Mouse (Mus musculus): ENCODE measurements around the gene 1810049J17Rik.

Gene 1810049J17Rik

DNA sequence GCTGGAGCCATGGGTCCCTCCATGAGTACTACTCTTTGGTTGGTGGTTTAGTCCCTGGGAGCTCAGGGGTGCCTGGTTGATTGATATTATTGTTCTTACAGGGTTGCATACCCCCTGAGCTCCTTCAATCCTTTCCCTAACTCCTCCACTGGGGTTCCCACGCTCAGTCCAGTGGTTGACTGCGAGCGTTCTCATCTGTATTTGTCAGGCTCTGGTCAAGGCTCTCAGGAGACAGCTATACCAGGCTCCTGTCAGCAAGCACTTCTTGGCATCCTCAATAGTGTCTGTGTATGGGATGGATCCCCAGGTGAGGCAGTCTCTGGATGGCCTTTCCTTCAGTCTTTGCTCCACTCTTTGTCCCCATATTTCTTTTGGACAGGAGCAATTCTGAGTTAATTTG, 25.2 kb upstream of the 1810049J17Rik start:
- DNase-seq = no peak

DNA sequence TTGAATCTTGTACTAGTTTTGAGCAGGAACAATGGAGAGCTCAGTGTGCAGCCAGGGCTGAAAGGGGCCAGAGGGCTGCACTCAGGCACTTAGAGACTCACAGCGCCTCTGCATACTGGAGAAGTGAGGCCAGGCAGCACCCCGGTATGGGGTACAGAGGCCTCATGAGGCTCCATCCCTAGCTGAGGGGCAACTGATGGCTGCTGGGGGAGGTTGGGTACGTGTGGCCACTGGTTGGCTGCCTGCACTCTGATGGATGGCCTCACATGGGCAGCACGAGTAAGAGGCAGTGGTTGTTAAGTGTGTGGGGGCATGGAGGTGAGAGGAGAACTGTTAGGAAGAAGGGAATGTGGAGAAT, 19.7 kb upstream of the 1810049J17Rik start:
- DNase-seq = no peak

DNA sequence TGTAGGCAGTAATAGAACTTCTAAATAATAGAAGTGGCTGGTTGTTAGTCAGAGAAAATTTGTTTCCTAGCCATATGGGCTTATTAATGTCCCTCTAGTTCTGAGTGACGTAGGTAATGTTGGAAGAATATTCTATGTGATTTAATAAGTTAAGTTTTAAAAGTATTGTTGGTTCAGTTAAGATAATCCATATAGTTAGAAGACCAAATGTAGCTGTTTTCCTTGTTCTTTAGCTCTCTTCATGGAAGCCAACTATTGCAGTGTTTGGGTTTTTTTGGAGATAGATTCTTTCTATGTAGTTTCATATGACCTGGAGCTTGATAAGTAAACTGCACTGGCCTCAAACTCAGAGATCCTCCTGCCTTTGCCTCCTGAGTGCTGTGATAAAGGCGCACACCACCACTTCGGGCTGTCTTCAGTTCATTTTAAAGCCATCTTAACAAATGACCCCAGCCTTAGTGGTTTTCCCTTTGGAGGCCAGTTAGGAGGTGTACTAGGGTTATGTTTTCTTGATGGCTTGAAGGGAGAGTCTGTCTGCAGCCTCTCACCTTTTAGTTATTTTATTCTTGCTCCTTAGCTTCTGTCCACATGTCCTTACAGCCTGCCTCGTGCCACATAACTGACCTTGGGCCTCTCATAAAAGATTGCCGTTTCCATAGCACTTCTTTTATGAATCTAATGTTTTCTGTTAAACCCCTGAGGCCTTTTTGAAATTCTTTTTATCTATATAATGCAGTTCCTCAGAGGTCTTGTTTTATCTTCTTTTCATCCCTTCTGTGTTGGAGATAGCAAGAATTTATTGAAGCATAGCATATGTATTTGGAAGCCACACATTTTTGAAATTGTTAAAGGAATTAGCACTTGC, 19.1 kb upstream of the 1810049J17Rik start:
- no peak for DNase-seq

DNA sequence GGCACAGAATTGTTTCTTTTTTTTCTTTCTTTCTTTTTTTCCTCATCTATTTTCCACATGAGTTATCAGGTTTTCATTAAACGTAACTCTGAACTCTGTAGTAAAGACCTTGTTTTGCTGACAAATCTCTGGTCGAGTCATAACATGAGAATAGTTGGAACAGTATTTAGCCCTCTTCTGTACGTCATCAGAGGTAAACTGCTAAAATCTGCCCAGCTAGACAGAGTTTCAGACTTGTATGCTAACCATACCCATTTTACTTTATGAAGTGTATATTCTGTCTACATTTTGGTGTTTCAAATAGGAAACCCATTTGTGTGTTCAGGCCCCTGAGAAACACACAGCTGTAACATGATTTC, 16.1 kb upstream of the 1810049J17Rik start:
- no peak for DNase-seq

DNA sequence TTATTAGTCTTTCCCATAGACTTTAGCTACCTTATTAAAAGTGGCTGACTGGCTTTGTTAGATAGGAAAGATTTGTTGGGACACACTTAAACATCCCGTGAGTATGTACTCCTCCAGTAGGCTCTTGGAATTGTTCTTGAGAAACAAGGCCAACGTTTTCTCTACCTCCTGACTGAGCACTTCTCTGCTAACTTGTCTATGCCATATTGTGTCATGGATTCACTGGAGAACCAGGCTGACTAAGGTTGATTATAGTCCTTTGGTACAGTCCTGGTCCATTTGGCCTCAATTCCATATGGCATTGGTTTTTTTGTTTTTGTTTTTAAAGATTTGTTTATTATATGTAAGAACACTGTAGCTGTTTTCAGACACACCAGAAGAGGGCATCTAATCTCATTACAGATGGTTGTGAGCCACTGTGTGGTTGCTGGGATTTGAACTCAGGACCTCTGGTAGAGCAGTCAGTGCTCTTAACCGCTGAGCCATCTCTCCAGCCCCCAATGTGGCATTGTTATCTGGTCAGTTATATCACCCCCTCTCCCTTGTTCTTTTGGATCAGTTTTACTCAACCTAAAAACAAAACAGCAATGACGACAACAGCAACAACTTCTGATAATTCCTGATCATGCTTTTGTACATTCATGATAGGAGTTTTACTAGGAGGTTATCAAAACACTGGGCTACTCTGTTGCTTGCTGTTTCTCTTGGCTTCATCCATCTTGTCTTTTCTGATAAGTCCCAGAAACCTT, 15.5 kb upstream of the 1810049J17Rik start:
- no peak for DNase-seq

DNA sequence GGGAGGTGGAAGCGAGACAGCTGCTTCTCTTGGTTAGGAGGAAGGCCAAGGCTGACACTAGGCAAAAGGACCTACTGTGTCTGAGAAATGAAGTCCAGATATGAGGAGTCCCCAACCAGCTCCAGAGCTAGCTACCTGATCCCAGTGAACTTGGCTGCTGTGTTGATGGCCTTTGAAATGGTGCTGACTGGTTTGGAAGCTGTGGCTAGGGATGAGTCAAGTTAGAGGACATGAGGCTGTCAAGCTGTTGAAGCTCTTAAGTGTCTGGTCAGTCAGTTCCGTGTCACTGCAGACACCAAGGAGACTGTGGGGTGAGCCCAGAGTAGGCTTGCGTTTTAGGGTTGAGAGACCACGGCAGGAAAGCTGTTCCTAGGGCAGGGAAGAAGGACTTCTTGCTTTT, 12.7 kb upstream of the 1810049J17Rik start:
- no peak for DNase-seq

DNA sequence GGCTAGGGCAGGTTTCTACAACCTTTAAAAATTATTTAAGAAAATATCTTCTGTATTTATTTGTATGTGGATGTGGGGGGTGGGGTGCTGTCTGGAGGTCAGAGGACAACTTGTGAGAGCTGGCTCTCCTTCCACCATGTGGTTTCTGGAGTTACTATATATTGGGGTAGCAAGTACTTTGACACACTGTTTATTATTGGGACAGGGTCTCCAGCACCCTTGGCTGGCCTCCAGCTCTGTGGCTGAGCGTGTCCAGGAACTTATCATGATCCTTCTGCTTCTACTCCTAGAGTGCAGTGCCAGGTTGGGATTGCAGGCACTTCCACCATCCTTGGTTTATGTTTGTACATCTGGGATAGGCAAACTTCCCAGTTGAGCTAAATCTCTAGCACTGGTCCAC, 9.6 kb upstream of the 1810049J17Rik start:
- DNase-seq = no peak

DNA sequence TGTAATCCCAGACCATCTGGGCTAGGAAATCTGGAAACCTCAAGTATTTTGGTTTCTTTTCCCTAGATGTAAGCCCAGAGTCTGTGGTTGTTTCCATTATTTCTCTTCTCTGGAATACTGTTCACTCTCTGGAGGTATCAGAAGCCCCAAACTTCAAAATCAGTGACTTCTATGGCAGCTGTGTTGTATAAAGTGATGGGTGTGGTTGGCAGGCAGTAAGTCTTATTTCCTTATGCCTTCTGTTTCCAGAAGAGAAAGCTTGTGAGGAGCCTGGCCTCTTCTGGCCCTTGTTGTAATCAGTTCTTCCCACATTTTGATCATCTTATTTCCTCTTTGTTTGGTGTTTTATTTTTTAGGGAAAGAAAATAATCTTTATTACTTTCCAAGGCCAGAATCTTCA, 9.2 kb upstream of the 1810049J17Rik start:
- DNase-seq = no peak

DNA sequence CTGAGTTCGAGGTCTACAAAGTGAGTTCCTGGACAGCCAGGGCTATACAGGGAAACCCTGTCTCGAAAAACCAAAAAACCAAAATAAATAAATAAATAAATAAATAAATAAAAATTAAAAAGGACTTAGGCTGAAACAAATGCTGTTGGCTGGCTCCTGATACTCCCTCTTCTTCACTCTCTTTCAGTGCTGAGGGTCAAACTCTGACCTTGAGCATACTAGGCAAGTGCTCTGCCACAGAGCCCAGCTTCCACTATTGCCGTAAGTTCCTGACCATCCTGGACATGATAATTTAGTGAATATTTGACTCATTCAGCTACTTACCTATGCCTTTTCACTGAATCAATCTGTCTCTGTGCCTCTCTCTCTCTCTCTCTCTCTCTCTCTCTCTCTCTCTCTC, 8.7 kb upstream of the 1810049J17Rik start:
- DNase-seq = no peak

DNA sequence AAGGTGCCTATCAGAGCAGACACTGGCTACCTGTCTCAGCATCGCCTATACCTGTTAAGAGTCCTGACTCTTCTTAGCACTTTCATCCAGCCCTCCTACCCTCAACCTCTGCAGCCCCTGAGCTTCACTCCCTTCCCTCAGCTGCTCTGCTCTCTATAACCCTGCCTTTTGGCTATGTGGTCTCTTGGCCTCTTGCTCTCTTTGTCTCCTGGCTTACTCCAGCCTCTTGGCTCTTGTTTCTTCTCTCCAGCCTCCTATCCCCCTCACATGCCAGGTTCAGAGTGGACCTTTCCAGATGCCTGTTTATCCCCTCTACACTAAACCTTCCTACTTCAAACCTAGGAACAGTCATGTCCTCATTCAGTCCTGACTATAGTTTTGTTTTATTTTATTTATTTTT, 2.6 kb upstream of the 1810049J17Rik start:
- no peak for DNase-seq

DNA sequence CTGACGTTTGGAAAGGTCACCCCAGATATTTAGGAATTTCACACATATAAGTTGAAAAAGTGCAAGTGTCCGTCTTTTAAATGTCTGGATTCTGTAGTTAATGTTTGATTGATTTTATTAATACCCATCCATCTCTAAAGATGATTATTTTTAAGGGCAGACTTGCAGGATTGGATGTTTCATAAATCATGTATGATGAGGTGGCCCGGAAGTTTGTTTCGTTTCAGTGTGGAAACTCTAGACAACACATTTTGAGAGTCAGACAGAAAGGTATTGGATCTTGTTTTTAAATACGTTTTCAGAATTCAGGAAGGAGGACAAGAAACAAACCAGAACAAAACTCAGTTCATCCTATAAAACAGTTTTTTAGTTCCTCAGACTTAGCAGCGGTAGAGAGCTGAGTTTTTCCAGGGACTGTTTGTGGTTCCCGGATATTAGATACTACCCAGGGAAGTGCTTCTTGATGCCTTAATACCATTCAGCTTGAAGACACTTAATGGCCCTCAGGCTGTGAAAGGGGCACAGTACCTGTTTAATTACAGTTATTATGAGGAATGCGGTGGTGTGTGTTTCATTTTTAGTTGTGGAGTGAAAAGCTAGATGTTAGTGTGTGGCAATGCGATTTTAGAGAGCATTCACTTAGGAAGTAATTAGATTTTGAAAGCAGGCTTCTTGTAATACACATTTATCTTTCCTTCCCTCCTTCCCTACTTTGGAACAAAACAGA, 1.1 kb upstream of the 1810049J17Rik start:
- no peak for DNase-seq

DNA sequence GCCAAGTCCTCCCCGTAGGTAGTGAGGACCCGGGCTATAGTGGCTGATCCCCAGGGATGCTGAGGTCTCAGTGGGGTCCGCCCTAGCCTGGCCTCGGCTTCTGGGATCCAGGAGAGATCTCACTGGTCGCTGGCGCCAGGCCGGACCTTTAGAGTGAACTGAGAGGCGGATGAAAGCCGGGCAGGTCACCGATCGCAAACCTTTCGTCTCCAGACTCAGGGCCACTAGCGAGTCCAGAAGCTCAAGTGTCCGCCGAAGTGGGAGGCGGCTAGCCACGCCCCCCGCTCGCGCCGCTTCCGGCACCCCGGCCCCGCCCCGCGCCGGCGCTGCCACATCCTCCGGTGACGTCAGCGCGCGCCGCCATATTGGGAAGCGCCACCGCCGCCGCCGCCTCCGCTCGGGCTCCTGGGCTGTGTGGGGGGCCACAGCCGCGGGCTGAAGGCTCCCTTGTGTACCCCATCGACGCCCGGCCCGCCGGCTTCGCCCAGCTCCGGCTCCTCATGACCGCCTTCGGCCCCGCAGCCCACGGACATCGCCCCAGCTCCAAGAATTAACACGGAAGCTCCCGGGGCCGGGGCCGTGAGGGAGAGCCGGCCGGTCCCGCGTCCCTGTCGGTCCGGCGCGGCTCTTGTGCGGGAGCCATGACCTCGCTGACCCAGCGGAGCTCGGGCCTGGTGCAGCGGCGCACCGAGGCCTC, 460 bp downstream of the 1810049J17Rik start, which contains the start of gene Golph3:
TSS of gene Golph3 (plus strand) at position 360 of the 697 bp plus-strand sequence.
- DNase-seq = peak; percentile 93 to 94

DNA sequence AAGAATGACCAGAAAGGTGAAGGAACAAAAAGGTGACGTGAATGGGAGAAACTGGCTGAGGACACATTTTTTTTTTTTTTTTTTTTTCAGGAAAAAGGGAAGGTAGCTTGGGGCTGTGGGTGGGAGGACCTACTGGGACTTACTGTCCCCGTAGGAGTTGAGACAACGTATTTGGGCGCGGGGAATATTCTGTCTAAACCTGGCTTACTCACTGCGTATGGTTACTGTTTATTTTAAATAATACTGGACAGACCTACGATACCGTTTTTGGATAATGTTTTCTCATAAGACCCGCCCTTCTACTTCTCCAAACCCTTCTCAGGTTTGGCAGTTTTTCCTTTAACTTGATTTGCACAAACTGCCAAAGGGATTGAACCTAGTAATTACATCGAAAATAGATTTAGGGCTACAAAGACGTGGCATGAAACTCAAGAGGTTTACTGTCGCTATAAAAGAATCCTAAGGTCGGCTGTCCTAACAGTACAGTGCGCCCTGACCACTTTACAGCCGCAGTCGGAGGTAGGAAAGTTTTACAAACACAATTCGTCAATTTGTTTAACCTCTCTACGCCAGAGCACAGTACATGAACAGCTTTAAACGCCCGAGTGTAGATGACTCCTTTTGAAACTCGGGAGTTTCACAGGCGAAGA, 1.1 kb downstream of the 1810049J17Rik start:
- no peak for DNase-seq

DNA sequence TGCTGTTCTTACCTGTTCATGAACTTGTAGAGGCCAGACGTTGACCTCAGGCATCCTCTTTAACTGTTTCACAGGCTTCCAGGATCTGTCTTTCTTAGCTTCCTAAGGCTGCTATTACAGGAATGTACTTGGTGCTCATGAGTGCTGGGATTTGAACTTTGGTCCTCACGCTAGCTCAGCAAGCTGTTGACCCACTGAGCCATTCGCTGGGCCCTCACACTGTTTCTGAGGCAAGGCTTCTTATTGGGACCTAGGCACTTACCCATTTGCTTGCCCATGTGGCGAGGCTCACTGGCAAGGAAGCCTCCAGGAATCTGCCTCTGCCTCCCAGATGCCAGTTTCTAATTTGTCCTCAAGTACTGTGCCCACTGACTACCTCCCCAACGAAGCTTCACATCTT, 1.8 kb downstream of the 1810049J17Rik start:
- DNase-seq = no peak

DNA sequence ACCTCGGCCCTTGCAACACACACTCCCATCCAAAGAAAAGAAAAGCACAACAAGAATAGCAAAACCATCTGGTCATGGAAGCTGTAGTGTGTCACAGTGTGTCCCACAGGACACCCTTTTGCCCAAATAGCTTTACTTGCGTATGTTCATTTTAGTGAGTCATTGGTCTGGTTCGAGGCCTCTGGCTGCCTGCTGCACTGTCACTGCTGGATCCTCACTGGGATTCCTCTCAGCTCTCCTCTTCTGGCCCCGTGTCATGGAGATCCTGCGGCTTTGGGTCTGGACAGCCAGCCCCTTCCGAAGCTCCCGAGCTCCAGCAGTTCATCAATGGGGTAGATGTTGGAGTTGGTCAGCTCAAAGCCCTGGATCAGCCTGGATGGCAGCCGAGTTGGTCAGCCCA, 3.2 kb downstream of the 1810049J17Rik start:
- DNase-seq = no peak

DNA sequence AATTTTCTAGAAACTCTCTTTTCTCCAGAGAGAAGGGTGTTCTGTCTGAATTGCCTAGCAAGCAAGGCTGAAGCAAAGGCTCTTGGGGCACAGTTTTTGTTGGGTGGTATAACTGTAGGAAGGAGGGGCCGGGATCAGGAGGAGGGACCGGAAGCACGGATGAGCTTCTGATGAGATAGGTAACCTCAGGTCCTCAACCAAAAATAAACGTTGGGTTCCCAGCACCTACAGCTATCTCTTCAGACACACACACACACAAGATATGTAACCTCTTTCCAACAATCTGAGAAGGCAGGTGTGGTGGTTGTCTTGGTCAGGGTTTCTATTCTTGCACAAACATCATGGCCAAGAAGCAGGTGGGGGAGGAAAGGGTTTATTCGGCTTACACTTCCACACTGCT, 4.4 kb downstream of the 1810049J17Rik start:
- no peak for DNase-seq

DNA sequence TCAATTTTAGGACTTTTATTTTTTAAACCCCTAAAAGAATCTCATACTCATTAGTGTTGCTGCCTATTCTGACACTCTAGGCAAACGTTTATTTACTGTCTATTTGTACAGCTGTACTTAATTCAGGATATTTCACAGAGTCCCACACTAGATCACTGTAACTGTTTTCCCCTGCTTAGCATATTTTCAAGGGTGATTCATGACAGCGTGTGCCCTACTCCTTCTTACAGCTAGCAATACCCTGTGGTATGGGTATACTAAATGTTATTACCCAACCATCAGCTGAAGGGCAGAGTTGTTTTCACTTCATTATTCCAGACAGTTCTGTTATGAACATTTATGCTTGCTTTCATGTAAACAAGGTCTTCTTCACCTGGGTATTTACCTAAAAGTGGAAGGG, 5.7 kb downstream of the 1810049J17Rik start:
- no peak for DNase-seq

DNA sequence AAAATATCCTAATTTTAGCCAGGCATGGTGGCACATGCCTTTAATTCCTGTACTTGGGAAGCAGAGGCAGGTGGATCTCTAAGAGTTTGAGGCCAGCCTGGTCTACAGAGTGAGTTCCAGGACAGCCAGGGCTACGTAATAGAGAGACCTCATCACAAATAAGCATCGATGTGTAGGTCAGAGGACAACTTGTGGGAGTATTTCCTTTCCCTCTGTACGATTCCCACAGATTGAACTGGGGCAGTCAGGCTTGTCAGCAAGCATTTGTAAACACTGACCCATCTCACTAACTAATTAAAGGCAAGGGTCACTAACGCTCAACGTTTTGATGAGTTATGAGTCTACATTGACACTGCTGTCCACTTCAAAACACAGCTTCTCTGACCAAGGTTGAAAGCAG, 7.1 kb downstream of the 1810049J17Rik start:
- no peak for DNase-seq

DNA sequence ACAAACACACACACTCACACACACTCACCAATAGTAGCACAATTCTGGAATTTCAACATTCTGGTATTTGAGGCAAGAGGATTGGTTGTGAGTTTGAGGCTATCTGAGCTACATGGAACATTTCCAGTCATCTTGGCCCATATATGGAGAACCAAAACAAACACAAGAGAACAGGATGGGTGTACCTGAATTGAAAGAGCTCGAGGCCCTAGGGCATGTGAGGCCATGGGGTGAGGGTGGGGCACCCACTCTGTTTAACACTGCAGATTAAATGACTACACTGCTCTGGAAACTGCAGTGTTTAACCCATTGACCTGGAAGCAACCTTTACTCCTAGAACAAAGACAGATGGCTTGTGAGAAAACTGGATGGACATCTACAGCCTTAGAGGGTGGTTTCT, 8.4 kb downstream of the 1810049J17Rik start:
- DNase-seq = no peak

DNA sequence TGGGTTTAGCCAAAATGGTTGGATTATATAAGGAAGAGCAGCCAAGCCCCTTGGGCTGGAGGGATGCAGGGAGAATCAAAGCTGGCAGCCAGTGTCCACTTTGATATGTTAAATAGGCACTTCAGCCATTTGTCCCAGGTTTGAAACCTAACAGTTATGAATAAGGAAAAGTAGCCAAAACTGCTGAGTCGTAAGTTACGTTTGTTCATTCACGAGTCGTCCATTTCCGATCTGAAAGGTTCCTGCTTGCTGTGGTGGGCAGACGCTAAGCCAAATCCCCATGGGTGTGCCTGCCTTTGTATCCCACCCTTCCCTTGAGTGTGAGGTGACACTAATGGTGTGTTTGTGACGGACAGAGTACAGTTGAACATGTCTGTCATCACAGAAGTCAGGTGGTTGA, 10.2 kb downstream of the 1810049J17Rik start:
- DNase-seq = no peak

DNA sequence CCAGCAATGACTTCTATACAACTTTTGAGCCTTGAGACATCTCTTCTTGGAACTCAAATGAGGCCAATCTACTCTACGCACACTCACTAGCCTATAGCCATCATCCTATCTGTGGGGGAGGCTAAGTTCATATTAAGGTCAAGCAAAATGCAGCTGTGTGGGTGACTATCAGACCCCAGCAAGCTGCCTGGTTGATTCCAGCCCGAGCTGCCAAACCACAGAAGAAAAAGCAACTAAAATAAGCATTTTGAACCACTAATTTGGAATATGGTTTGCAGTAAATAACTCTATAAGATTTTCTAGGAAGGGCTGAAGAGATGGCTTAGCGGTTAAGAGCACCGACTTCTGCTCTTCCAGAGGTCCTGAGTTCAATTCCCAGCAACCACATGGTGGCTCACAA, 11.0 kb downstream of the 1810049J17Rik start:
- no peak for DNase-seq

DNA sequence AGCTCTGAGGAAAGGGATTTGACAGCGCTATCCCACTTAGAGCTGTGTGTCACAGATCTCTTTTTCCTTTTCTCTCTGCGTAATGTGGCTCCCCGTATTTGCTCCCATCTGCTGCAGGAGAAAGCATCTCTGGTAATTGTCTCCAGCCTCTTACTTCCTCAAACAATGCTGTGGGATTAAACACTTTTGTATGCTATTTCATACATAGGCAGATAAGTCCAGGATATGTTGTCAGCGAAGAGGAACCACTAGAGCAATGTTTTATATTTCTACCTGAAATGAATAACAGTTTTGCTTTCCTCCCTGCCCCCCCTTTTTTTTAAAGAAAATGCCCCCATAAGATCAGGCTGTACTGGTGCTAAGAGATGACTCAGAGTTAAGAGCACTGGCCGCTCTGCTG, 13.2 kb downstream of the 1810049J17Rik start:
- no peak for DNase-seq

DNA sequence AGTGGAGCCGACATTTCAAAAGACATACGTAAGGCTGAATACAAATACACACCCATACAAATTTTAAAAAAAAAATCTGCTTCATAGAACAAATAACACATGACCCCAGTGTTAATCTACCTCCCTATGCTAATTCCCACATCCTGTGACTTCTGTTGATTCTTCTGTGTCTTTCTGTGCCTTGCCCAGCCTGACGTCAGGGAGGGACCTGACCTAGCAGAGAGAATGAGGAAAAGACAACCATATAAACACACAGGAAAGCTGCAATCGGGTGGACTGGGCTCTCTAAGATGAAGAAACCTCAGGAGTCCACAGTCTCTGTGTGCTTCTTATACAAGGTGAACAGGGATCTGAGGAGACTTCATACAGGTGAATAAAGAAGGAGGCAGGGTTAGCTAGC, 14.6 kb downstream of the 1810049J17Rik start:
- DNase-seq = no peak

Measured in thymus, postnatal 36 days (tissue).